Mouse (Mus musculus): ENCODE results near the gene Cib1.

- peak in 1 of 2 experiments; percentile 45; a peak in 1 of 4 replicates for TF ChIP-seq POLR2A (IDR thresholded peaks at IDR 0.05; ENCODE audit: control insufficient read depth in 1 of 2, insufficient read depth in 1 of 2, low read depth in 1 of 2, low read length in 2 of 2, poor library complexity in 1 of 2)
- TF ChIP-seq TBP (IDR thresholded peaks at IDR 0.05; ENCODE audit: low read depth, low read length): peak; percentile 68
- TF ChIP-seq NELFE (IDR thresholded peaks at IDR 0.05; ENCODE audit: low read depth, low read length): peak; percentile 58
- TF ChIP-seq GATA1 (IDR thresholded peaks at IDR 0.05; ENCODE audit: low read depth, low read length): no peak
- TF ChIP-seq CTCF (IDR thresholded peaks at IDR 0.05 in 2 of 3, conservative IDR thresholded peaks at IDR 0.05 in 1 of 3; ENCODE audit: control insufficient read depth in 1 of 3, insufficient read depth in 1 of 3, low read depth in 2 of 3, low read length in 3 of 3, poor library complexity in 1 of 3, severe bottlenecking in 1 of 3): no peak
- no peak; the same call in 1 of the 2 replicates for TF ChIP-seq RAD21 (IDR thresholded peaks at IDR 0.05; ENCODE audit: low read depth, low read length)
- no peak for TF ChIP-seq POLR2AphosphoS2 (IDR thresholded peaks at IDR 0.05; ENCODE audit: low read length)
- no peak for TF ChIP-seq JUND (IDR thresholded peaks at IDR 0.05; ENCODE audit: low read depth, low read length)
- TF ChIP-seq ETS1 (IDR thresholded peaks at IDR 0.05; ENCODE audit: low read depth, low read length): peak; percentile 82
- TF ChIP-seq POLR2AphosphoS5 (IDR thresholded peaks at IDR 0.05; ENCODE audit: borderline replicate concordance, low read depth, low read length): no peak
- TF ChIP-seq MXI1 (IDR thresholded peaks at IDR 0.05; ENCODE audit: low read depth, low read length): peak; percentile 60
- 0 out of 2 replicates have a peak, but pooled peaks have one; percentile 57 for TF ChIP-seq MAZ (IDR thresholded peaks at IDR 0.05; ENCODE audit: low read depth, low read length)
- no peak for TF ChIP-seq TAL1 (IDR thresholded peaks at IDR 0.05; ENCODE audit: low read length)
These were observed 22.9 kb downstream of the Cib1 start for GRCm38 (mm10) chr7:80209669-80210068.
